Mouse (Mus musculus) midbrain, embryonic 14.5 days (tissue): Measurements from ENCODE around the gene Ralgps1. TPM values are rescaled to one million over a fixed set of nuclear protein-coding genes. Genes with fewer than 3 reads are reported as not detected.

Experiments used
- ATAC-seq: fragments of 200-750 bp; cut with Nextera tagmentation; 2 replicates; pipeline ENCODE4 v1.8.0; 2017; ENCODE audit warnings: moderate number of reproducible peaks, moderate library complexity; ENCODE audit not compliant: low FRiP score, low TSS enrichment
- DNase-seq: peaks from one replicate; pipeline ENCODE4 v3.0.0-alpha.2; 2015
- H3K27ac ChIP-seq: fragments of 300-500 bp; sonication (generic); replicated peaks from 2 replicates; pipeline ENCODE4 v1.5.1; 2014; ENCODE audit warnings: mild to moderate bottlenecking, low read depth, low read length, moderate library complexity
- H3K27me3 ChIP-seq: fragments of 300-500 bp; sonication (generic); 2 replicates; pipeline ENCODE4 v1.6.1; 2014; ENCODE audit warnings: low read length, control low read depth, mixed read lengths; ENCODE audit not compliant: control insufficient read depth, insufficient read depth
- H3K36me3 ChIP-seq: fragments of 300-500 bp; sonication (generic); 2 replicates; pipeline ENCODE4 v1.6.1; 2014; ENCODE audit warnings: low read length, control low read depth; ENCODE audit not compliant: control insufficient read depth, insufficient read depth
- H3K4me1 ChIP-seq: fragments of 300-500 bp; sonication (generic); 2 replicates; pipeline ENCODE4 v1.6.1; 2014; ENCODE audit warnings: mild to moderate bottlenecking, antibody characterized with exemption, low read length, control low read depth; ENCODE audit not compliant: control insufficient read depth, insufficient read depth
- H3K4me2 ChIP-seq: fragments of 300-500 bp; sonication (generic); 2 replicates; pipeline ENCODE4 v1.6.1; 2014; ENCODE audit warnings: mild to moderate bottlenecking, low read length, moderate library complexity
- H3K4me3 ChIP-seq: fragments of 300-500 bp; sonication (generic); replicated peaks from 2 replicates; pipeline ENCODE4 v1.5.1; 2014; ENCODE audit warnings: low read depth, low read length
- H3K9ac ChIP-seq: fragments of 300-500 bp; sonication (generic); replicated peaks from 2 replicates; pipeline ENCODE4 v1.6.1; 2014; ENCODE audit warnings: mild to moderate bottlenecking, low read length, moderate library complexity
- H3K9me3 ChIP-seq: fragments of 300-500 bp; sonication (generic); 2 replicates; pipeline ENCODE4 v1.6.1; 2016; ENCODE audit warnings: low read length, control low read depth, mixed read lengths; ENCODE audit not compliant: control insufficient read depth
- WGBS: fragments of 180-500 bp; shearing (Covaris S2); extraction: QIAGEN DNeasy Blood & Tissue Kit; methylation state at CpG from one replicate; pipeline ENCODE4 v1.1.7; 2014; 5-methylcytosine and 5-hydroxymethylcytosine counted together
- polyA plus RNA-seq: library from polyadenylated mRNA; unstranded; fragments of >200 nt; fragmentation: Nextera tagmentation; extraction: Ambion mirVana; gene quantifications from 2 replicates; pipeline ENCODE4 v1.2.1, GENCODE M21; 2014

The Ralgps1 gene
- polyA plus RNA-seq, 1 experiment from 2014 or later, result 58.8 TPM

DNA sequence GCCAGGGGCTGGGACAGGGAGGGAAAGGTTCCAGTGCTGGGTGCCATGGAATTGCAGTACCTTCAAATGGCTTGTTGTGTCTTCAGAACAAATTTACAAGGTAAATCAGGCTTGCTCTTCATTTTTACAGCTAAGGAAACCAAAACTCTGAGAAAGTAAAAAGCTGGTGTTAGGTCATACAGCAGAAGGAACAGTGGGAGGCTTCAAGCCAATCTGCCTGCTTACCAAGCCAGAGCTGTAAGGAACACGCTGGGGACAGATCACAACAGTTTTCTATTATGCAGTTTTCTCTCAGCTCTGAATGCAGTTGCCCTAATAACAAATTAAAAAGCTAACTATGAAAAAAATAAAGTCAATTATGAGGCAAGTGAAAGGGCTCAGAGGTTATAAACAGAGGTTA, 2.8 kb downstream of the Ralgps1 start:
- ATAC-seq, result no peak
- no peak overlapping the region for H3K9ac ChIP-seq
- peaks cover 16% of the 10 kb centered on the region; the same call in 1 of the 2 replicates for H3K36me3 ChIP-seq
- H3K27ac ChIP-seq, result no peak overlapping the region
- H3K4me1 ChIP-seq, result peaks cover 26% of the 10 kb centered on the region
- H3K4me2 ChIP-seq, result no peak overlapping the region
- no peaks in the 10 kb centered on the region for H3K27me3 ChIP-seq
- 87% methylated on average over 1 of the region's 1 CpGs for WGBS
- no peak for DNase-seq
- no peaks in the 10 kb centered on the region for H3K9me3 ChIP-seq
- no peak overlapping the region for H3K4me3 ChIP-seq

- Histone ChIP-seq H3K4me2 (no peak overlapping the region), H3K4me1 (peaks cover 22% of the 10 kb centered on the region), H3K4me3 (no peak overlapping the region), H3K27me3 (no peaks in the 10 kb centered on the region), H3K9me3 (no peaks in the 10 kb centered on the region), H3K27ac (peak overlapping the region; percentile 28; the same call in 1 of the 2 replicates), H3K36me3 (peaks cover 16% of the 10 kb centered on the region; the same call in 1 of the 2 replicates), H3K9ac (0 out of 2 replicates have a peak overlapping the region, but pooled peaks have one; percentile 0)
- WGBS, result 50% methylated on average over 9 of the region's 9 CpGs
- ATAC-seq (peak; percentile 61; the same call in 1 of the 2 replicates), DNase-seq (peak; percentile 67)
Observed at GRCm38 (mm10) chr2:33365703-33366471, 5.4 kb downstream of the Ralgps1 start.

- no peak overlapping the region for H3K9ac ChIP-seq
- H3K4me2 ChIP-seq, result no peak overlapping the region
- H3K9me3 ChIP-seq, result no peaks in the 10 kb centered on the region
- ATAC-seq (no peak), DNase-seq (no peak)
- no peaks in the 10 kb centered on the region for H3K27me3 ChIP-seq
- peaks cover 14% of the 10 kb centered on the region for H3K4me1 ChIP-seq
- no peak overlapping the region for H3K27ac ChIP-seq
- H3K4me3 ChIP-seq, result no peak overlapping the region
- WGBS, result 95% methylated on average over 4 of the region's 4 CpGs
- H3K36me3 ChIP-seq, result peaks cover 16% of the 10 kb centered on the region; the same call in 1 of the 2 replicates
Observed at GRCm38 (mm10) chr2:33364656-33365055, 6.6 kb downstream of the Ralgps1 start.

GRCm38 (mm10) chr2:33363890-33364289, 7.4 kb downstream of the Ralgps1 start:
- peaks cover 16% of the 10 kb centered on the region; the same call in 1 of the 2 replicates for H3K36me3 ChIP-seq
- H3K27me3 ChIP-seq, result no peaks in the 10 kb centered on the region
- no peak for ATAC-seq
- H3K27ac ChIP-seq, result no peak overlapping the region
- H3K4me3 ChIP-seq, result no peak overlapping the region
- no peak overlapping the region for H3K4me2 ChIP-seq
- WGBS, result 89% methylated on average over 4 of the region's 4 CpGs
- no peaks in the 10 kb centered on the region for H3K9me3 ChIP-seq
- no peak overlapping the region for H3K9ac ChIP-seq
- no peak for DNase-seq
- peaks cover 14% of the 10 kb centered on the region for H3K4me1 ChIP-seq

- WGBS, result 67% methylated on average over 9 of the region's 9 CpGs
- no peak overlapping the region for H3K9ac ChIP-seq
- no peaks in the 10 kb centered on the region for H3K27me3 ChIP-seq
- no peaks in the 10 kb centered on the region for H3K9me3 ChIP-seq
- no peak overlapping the region for H3K4me2 ChIP-seq
- H3K36me3 ChIP-seq, result 0 out of 2 replicates have a peak, but pooled peaks cover 1% of the 10 kb centered on the region
- no peak for ATAC-seq
- DNase-seq, result no peak
- H3K4me1 ChIP-seq, result peaks cover 7% of the 10 kb centered on the region
- H3K4me3 ChIP-seq, result no peak overlapping the region
- H3K27ac ChIP-seq, result no peak overlapping the region
Observed at GRCm38 (mm10) chr2:33361139-33361716, 10.1 kb downstream of the Ralgps1 start.

DNA sequence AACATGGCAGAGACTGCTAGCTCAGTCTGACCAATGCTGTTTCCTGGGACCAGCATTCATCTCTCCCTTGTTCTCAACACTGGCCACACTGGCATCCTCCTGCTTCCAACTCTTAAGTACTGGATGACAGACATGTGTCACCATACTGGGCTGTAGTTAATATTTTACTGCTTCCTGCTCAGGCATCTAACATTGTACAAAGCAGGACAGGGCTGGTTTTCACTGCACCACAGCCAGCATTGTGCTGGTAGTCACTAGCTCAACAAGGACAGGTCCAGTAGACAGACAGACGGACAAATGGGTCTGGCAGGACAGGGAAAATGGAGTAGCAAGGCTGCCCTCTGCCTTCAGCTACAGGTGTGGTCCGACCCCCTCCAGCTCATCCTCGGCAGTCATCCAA, 10.7 kb downstream of the Ralgps1 start:
- Histone ChIP-seq H3K27ac (no peak overlapping the region), H3K36me3 (no peaks in the 10 kb centered on the region), H3K27me3 (no peaks in the 10 kb centered on the region), H3K9me3 (no peaks in the 10 kb centered on the region), H3K9ac (no peak overlapping the region), H3K4me2 (no peak overlapping the region), H3K4me1 (peaks cover 5% of the 10 kb centered on the region), H3K4me3 (no peak overlapping the region)
- WGBS, result 81% methylated on average over 3 of the region's 3 CpGs
- no peak for ATAC-seq
- DNase-seq, result no peak

DNA sequence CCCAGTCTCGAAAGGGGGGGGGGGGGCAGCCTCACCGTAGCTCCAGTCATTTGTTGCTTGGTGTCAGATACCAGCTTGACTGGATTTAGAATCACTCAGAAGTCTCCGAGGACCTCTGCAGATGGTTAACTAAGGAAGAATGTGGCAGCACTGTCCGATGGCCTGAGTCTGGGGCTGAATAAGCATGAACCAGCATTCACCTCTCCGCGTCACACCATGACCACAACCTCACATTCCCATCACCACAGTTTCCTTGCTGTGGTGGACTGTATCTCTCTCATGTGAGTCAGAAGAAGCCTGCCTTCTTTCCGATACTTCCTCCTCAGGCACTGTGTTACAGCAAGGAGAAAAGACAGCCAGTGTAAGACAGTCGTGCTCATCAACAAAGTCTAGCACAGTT, 12.1 kb downstream of the Ralgps1 start:
- Histone ChIP-seq H3K36me3 (no peaks in the 10 kb centered on the region), H3K27ac (no peak overlapping the region), H3K4me1 (no peaks in the 10 kb centered on the region), H3K9ac (no peak overlapping the region), H3K9me3 (no peaks in the 10 kb centered on the region), H3K4me3 (no peak overlapping the region), H3K4me2 (no peak overlapping the region), H3K27me3 (no peaks in the 10 kb centered on the region)
- no peak for ATAC-seq
- DNase-seq, result no peak
- 94% methylated on average over 8 of the region's 8 CpGs for WGBS

DNA sequence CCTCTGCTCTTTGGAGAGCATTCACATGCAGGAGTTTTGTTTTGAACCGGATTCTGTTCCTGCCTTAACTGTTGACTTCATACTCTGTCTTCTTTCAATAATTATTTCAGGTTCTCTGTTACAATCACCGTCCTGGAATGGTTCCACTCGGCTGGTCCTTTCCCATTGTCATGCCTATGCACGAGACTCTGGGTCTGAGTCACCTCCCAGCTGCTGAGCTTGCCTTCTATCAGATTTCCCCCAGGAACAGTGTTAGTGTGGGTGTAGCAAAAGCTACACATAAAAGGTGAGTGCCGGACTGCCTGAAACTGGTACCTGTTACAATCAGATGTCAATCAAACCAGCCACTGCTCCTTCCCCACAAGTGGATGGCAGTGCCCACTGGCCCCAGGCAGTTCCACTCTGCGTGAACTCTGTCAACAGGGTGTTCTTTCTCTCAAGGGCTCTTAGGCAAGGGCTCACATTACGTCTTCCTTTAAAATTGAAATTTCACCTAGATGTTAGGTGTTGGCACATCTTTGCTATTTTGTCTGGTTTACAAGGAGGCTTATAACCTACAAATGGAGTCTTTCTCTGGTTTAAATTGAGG, 13.9 kb downstream of the Ralgps1 start:
- Histone ChIP-seq H3K27ac (no peak overlapping the region), H3K4me2 (no peak overlapping the region), H3K9ac (no peak overlapping the region), H3K9me3 (no peaks in the 10 kb centered on the region), H3K27me3 (no peaks in the 10 kb centered on the region), H3K36me3 (no peaks in the 10 kb centered on the region), H3K4me1 (no peaks in the 10 kb centered on the region), H3K4me3 (no peak overlapping the region)
- 86% methylated on average over 7 of the region's 7 CpGs for WGBS
- DNase-seq, result no peak
- ATAC-seq, result no peak
